In genomic region chr11:73283369-73283768, GRCm38 (mm10) we compare ENCODE assay signal across 14 mouse cellular contexts. TPM values are rescaled to one million over a fixed set of nuclear protein-coding genes. Genes with fewer than 3 reads are reported as not detected.
A peak's percentile ranks its signal among the peaks of the same experiment; 100 is the strongest.
DNase-seq lines count a peak whose midpoint lies in the region; ATAC-seq and TF ChIP-seq lines count a peak whose summit lies in the region.
"Had no signal": no experiment of that assay in that cellular context is flagged by ENCODE, and none has a peak within 500 bp of the region (broad histone marks: within the 10 kb centered on the region; RNA-seq: fewer than 3 reads in every experiment).

No protein-coding gene starts in this region.

- TF ChIP-seq CTCF in hindbrain, postnatal 0 days (IDR thresholded peaks at IDR 0.05; ENCODE audit: low read depth) = no peak

- H3K9ac ChIP-seq in stomach, embryonic 15.5 days = no peak overlapping the region
- H3K9ac ChIP-seq in hindbrain, postnatal 0 days (replicated peaks; ENCODE audit: low read length) = no peak overlapping the region
- H3K9ac ChIP-seq: embryonic facial prominence, embryonic 15.5 days; hindbrain, embryonic 13.5 days had no signal

- no peak overlapping the region for H3K4me3 ChIP-seq in stomach, embryonic 15.5 days (replicated peaks)
- H3K4me3 ChIP-seq in hindbrain, postnatal 0 days (ENCODE audit: low read length) = no peak overlapping the region
- H3K4me3 ChIP-seq: embryonic facial prominence, embryonic 15.5 days; hindbrain, embryonic 13.5 days had no signal

- H3K27ac ChIP-seq in stomach, embryonic 15.5 days = peak overlapping the region; percentile 57; the same call in 1 of the 2 replicates
- no peak overlapping the region for H3K27ac ChIP-seq in hindbrain, postnatal 0 days
- H3K27ac ChIP-seq: embryonic facial prominence, embryonic 15.5 days; hindbrain, embryonic 13.5 days; macrophage had no signal

- no peaks in the 10 kb centered on the region for H3K27me3 ChIP-seq in stomach, embryonic 15.5 days (replicated peaks)
- H3K27me3 ChIP-seq in hindbrain, postnatal 0 days (ENCODE audit: insufficient read depth, low read length) = no peaks in the 10 kb centered on the region
- H3K27me3 ChIP-seq: embryonic facial prominence, embryonic 15.5 days; hindbrain, embryonic 13.5 days had no signal

- no peaks in the 10 kb centered on the region for H3K36me3 ChIP-seq in stomach, embryonic 15.5 days
- H3K36me3 ChIP-seq in hindbrain, postnatal 0 days (ENCODE audit: insufficient read depth, low read length) = no peaks in the 10 kb centered on the region
- H3K36me3 ChIP-seq: embryonic facial prominence, embryonic 15.5 days; hindbrain, embryonic 13.5 days had no signal

- H3K4me2 ChIP-seq in stomach, embryonic 15.5 days = no peak overlapping the region
- no peak overlapping the region for H3K4me2 ChIP-seq in hindbrain, postnatal 0 days (ENCODE audit: low read depth, low read length)
- H3K4me2 ChIP-seq: embryonic facial prominence, embryonic 15.5 days; hindbrain, embryonic 13.5 days had no signal

- no peaks in the 10 kb centered on the region for H3K9me3 ChIP-seq in stomach, embryonic 15.5 days
- no peaks in the 10 kb centered on the region for H3K9me3 ChIP-seq in hindbrain, postnatal 0 days (ENCODE audit: low read length)
- H3K9me3 ChIP-seq: embryonic facial prominence, embryonic 15.5 days; hindbrain, embryonic 13.5 days had no signal

- peaks cover 19% of the 10 kb centered on the region for H3K4me1 ChIP-seq in stomach, embryonic 15.5 days
- H3K4me1 ChIP-seq in hindbrain, postnatal 0 days (ENCODE audit: insufficient read depth, low read length) = no peaks in the 10 kb centered on the region

- intact Hi-C loops in heart, postnatal 14 days (cut with DNase I) = no loop called here

- peak; percentile 37; the same call in 1 of the 2 replicates for ATAC-seq in stomach, embryonic 15.5 days (ENCODE audit: insufficient read depth, low FRiP score, low read depth)
- no peak for ATAC-seq in hindbrain, postnatal 0 days

- 33% methylated on average over 9 of the region's 9 CpGs for WGBS in stomach, embryonic 15.5 days
- 72% methylated on average over 9 of the region's 9 CpGs for WGBS in hindbrain, postnatal 0 days

- DNase-seq in left cerebral cortex, adult 11 months (ENCODE audit: low spot score) = peak; percentile 33
- no peak for DNase-seq in left cerebral cortex, adult 18-20 months (ENCODE audit: low spot score in 2 of 2)
- DNase-seq in heart, postnatal 14 days = peak; percentile 47 to 60
- peak; percentile 14 to 30 for DNase-seq in kidney, postnatal 36 days
- no peak for DNase-seq in thymus, postnatal 25 days
- DNase-seq in hindbrain, postnatal 0 days (ENCODE audit: low spot score) = no peak
- DNase-seq in adrenal gland, adult (ENCODE audit: inconsistent age in 2 of 2, low spot score in 1 of 2) = no peak
- DNase-seq: left cerebral cortex, postnatal 4 days; right cerebral cortex, postnatal 14 days; thymus, adult 18-20 months had no signal

RNA-seq across cellular contexts. Expression of gene Trpv3, which starts 16.2 kb away (rescaled TPM):
- total RNA-seq in left cerebral cortex, adult 18-20 months (2021) = under 1 TPM; 0.30 to 0.44 TPM
- total RNA-seq in heart, postnatal 14 days (2021) = under 1 TPM; 0.10 TPM
- polyA plus RNA-seq in stomach, embryonic 15.5 days (2015; fragmentation: Nextera tagmentation; extraction: Ambion mirVana) = 0.12 and 0.22 TPM in 2 replicates
- total RNA-seq in hindbrain, postnatal 0 days (2014; rRNA removed) = 0.36 and 0.52 TPM in 2 replicates
- 0.24 and 0.30 TPM in 2 replicates for polyA plus RNA-seq in hindbrain, postnatal 0 days (2015; fragmentation: Nextera tagmentation; extraction: Ambion mirVana)
- polyA plus RNA-seq: macrophage had no signal

RNA-seq across cellular contexts. Expression of gene Aspa, which starts 46.0 kb away (rescaled TPM):
- 10 to 100 TPM; 12.4 to 13.4 TPM for total RNA-seq in left cerebral cortex, adult 18-20 months (2021)
- 1 to 10 TPM in 1 of 2 experiments, under 1 TPM in 1; 0.76 to 1.2 TPM for total RNA-seq in heart, postnatal 14 days (2021)
- polyA plus RNA-seq in stomach, embryonic 15.5 days (2015; fragmentation: Nextera tagmentation; extraction: Ambion mirVana) = 2.7 and 3.2 TPM in 2 replicates
- 5.9 and 7.8 TPM in 2 replicates for total RNA-seq in hindbrain, postnatal 0 days (2014; rRNA removed)
- 7.3 and 8.3 TPM in 2 replicates for polyA plus RNA-seq in hindbrain, postnatal 0 days (2015; fragmentation: Nextera tagmentation; extraction: Ambion mirVana)

RNA-seq across cellular contexts. Expression of gene Gm49340, which starts 46.2 kb away (rescaled TPM):
- not detected for total RNA-seq in left cerebral cortex, adult 18-20 months (2021)
- total RNA-seq in heart, postnatal 14 days (2021) = not detected
- polyA plus RNA-seq in stomach, embryonic 15.5 days (2015; fragmentation: Nextera tagmentation; extraction: Ambion mirVana) = not detected in 2 replicates
- not detected in 2 replicates for total RNA-seq in hindbrain, postnatal 0 days (2014; rRNA removed)
- polyA plus RNA-seq in hindbrain, postnatal 0 days (2015; fragmentation: Nextera tagmentation; extraction: Ambion mirVana) = not detected in 2 replicates
- total RNA-seq: left cerebral cortex, postnatal 4 days had no signal
- polyA plus RNA-seq: embryonic facial prominence, embryonic 15.5 days; hindbrain, embryonic 13.5 days; macrophage had no signal

RNA-seq across cellular contexts. Expression of gene Spata22, which starts 46.2 kb away (rescaled TPM):
- total RNA-seq in left cerebral cortex, adult 18-20 months (2021) = not detected
- total RNA-seq in heart, postnatal 14 days (2021) = not detected
- 0.23 and 0.27 TPM in 2 replicates for polyA plus RNA-seq in stomach, embryonic 15.5 days (2015; fragmentation: Nextera tagmentation; extraction: Ambion mirVana)
- not detected in 2 replicates for total RNA-seq in hindbrain, postnatal 0 days (2014; rRNA removed)
- 0.33 and 0.34 TPM in 2 replicates for polyA plus RNA-seq in hindbrain, postnatal 0 days (2015; fragmentation: Nextera tagmentation; extraction: Ambion mirVana)
- polyA plus RNA-seq: embryonic facial prominence, embryonic 15.5 days; hindbrain, embryonic 13.5 days; macrophage had no signal

RNA-seq across cellular contexts. Expression of gene Trpv1, which starts 49.3 kb away (rescaled TPM):
- under 1 TPM in 1 of 2 experiments, not detected in 1; 0.21 TPM for total RNA-seq in left cerebral cortex, adult 18-20 months (2021)
- under 1 TPM in 1 of 2 experiments, not detected in 1; 0.12 TPM for total RNA-seq in heart, postnatal 14 days (2021)
- 0.08 TPM in 1 of 2 replicates, not detected in the other for polyA plus RNA-seq in stomach, embryonic 15.5 days (2015; fragmentation: Nextera tagmentation; extraction: Ambion mirVana)
- total RNA-seq in hindbrain, postnatal 0 days (2014; rRNA removed) = 0.63 and 1.6 TPM in 2 replicates
- 0.29 and 0.30 TPM in 2 replicates for polyA plus RNA-seq in hindbrain, postnatal 0 days (2015; fragmentation: Nextera tagmentation; extraction: Ambion mirVana)
- polyA plus RNA-seq: macrophage had no signal

Comparison
In these comparisons a context has a peak if more than half of its experiments do, and no peak if none do; other contexts are left out.
1. DNase-seq: peak in left cerebral cortex, adult 11 months (single experiment), heart, postnatal 14 days (2 of 2) and kidney, postnatal 36 days (2 of 2); none in left cerebral cortex, adult 18-20 months (0 of 2), thymus, postnatal 25 days (single experiment), hindbrain, postnatal 0 days (single experiment) and adrenal gland, adult (0 of 2).